Mouse (Mus musculus): ENCODE measurements around the gene Actb. TPM values are rescaled to one million over a fixed set of nuclear protein-coding genes. Genes with fewer than 3 reads are reported as not detected.
A peak's percentile ranks its signal among the peaks of the same experiment; 100 is the strongest.

Actb gene
- polyA plus RNA-seq, 1 experiment from 2014 or later, result 14,327 TPM

DNA sequence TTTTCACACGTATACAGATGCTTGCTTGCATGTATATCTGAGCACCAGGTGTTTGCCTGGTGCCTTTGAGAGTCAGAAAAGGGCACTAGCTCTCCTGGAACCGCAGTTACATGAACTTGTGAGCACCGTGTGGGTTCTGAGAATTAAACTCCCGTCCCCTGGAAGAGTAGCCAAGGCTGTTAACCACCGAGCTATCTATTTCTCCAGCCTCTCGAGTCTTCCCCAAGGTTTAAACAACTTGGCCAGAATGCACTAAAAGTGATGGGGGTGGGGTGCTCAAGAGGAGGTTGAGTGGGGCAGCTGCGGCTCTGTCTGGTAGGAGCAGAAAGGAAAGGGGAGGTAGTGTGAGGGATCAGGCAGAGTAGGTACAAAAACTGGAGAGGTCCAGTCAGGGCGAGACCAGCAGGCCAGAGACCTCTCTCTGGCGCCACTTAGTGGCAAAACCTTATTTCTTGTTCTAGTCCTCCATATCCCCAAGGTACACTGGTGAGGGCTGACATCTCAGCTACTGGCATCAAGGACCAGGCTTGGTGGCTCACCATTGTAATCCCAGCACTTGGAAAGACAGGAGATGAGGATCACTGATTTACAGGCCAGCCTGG lies 25.6 kb upstream of the Actb start:
- Histone ChIP-seq H3K4me3 (replicated peaks) (no peak overlapping the region), H3K9ac (no peak overlapping the region), H3K36me3 (no peaks in the 10 kb centered on the region), H3K27me3 (replicated peaks) (no peaks in the 10 kb centered on the region), H3K9me3 (no peaks in the 10 kb centered on the region), H3K27ac (peak overlapping the region; percentile 52), H3K4me2 (0 out of 2 replicates have a peak overlapping the region, but pooled peaks have one; percentile 14), H3K4me1 (peaks cover 22% of the 10 kb centered on the region)
- 20% methylated on average over 9 of the region's 9 CpGs for WGBS
- ATAC-seq (ENCODE audit: insufficient read depth, low FRiP score, low read depth), result peak; percentile 33; the same call in 1 of the 2 replicates

DNA sequence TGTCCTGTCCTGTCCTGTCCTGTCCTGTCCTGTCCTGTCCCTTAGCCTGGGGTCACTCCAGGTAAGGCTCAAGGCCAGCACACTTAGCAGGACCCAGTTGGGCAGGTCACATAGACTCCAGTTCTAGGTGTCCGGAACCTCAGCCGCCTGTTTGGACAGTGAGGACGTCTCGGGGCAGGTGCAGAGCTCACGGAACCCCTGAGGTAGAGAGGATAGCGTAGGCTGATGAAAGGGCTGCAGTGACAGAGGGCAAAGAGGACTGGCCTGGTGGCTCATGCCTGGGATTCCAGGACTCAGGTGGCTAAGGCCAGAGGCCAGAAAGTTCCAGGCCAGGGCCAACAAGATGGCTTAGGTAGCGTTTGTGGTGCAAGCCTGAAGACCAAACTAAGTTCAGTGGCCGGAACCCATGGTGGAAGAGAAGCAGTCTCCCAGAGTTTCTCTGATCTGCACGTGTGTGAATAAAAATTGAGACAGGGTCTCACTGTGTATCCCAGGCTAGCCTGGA lies 24.7 kb upstream of the Actb start:
- 0 out of 2 replicates have a peak overlapping the region, but pooled peaks have one; percentile 14 for H3K4me2 ChIP-seq
- H3K27ac ChIP-seq, result 0 out of 2 replicates have a peak overlapping the region, but pooled peaks have one; percentile 52
- ATAC-seq (ENCODE audit: insufficient read depth, low FRiP score, low read depth), result no peak
- H3K4me1 ChIP-seq, result peaks cover 31% of the 10 kb centered on the region
- no peak overlapping the region for H3K9ac ChIP-seq
- H3K4me3 ChIP-seq (replicated peaks), result no peak overlapping the region
- 87% methylated on average over 9 of the region's 9 CpGs for WGBS
- no peaks in the 10 kb centered on the region for H3K27me3 ChIP-seq (replicated peaks)
- H3K36me3 ChIP-seq, result no peaks in the 10 kb centered on the region
- H3K9me3 ChIP-seq, result no peaks in the 10 kb centered on the region

DNA sequence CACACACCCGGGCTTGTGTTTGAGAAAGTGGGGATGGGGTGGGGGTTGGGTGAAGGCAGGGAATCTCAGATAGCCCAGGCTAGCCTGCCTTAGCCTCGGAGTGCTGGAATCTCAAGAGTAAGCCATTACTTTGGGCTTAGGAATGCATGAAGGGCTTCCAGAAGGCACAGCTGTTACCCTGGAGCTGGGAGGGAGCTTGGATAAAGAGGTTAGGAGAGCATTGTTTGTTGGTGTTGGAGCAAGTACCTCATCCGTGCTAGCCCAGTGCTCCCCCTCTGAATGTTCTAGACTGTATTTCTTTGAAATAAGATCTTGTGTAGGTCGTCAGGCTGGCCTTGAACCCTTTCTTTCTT lies 22.8 kb upstream of the Actb start:
- Histone ChIP-seq H3K9ac (peak overlapping the region; percentile 53), H3K9me3 (no peaks in the 10 kb centered on the region), H3K4me3 (replicated peaks) (peak overlapping the region; percentile 51), H3K27ac (peak overlapping the region; percentile 93), H3K4me2 (peak overlapping the region; percentile 77), H3K27me3 (replicated peaks) (no peaks in the 10 kb centered on the region), H3K36me3 (no peaks in the 10 kb centered on the region), H3K4me1 (peaks cover 37% of the 10 kb centered on the region)
- no peak for ATAC-seq (ENCODE audit: insufficient read depth, low FRiP score, low read depth)
- 13% methylated on average over 4 of the region's 4 CpGs for WGBS

DNA sequence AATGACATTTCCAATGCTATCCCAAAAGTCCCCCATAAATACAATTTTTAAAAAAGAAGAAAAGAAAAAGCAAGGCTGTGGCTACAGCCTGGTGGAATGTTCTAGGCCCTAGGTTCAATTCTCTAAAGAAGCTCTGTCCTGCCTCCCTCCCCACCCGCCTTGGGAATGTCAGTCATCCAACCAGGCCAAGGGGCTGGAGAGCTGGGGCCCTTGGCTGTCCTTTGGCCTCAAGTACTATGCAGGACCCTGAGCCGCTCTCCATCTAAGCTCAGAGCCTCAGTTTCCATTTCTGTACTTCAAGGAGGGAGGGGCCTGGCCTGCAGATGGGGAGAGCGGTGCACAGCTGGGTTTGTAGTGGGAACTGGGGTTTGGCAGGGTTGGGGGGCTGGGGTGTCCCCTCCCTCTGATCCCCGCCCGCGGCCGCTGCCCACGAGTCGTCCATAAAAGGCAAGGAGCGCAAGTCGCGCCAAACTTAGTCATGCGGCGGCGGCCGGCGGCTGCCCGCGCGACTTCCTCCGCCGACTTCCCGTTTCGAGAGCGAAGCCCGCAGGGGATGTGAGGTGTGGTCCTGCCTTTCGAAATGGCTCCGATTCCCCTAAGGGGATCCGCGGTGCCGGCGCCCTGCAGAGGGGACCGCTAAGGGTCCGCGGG lies 22.3 kb upstream of the Actb start:
- Histone ChIP-seq H3K27ac (peak overlapping the region; percentile 93), H3K36me3 (no peaks in the 10 kb centered on the region), H3K9me3 (no peaks in the 10 kb centered on the region), H3K27me3 (replicated peaks) (no peaks in the 10 kb centered on the region), H3K4me1 (peaks cover 37% of the 10 kb centered on the region), H3K4me3 (replicated peaks) (peak overlapping the region; percentile 51), H3K9ac (peak overlapping the region; percentile 53), H3K4me2 (peak overlapping the region; percentile 77)
- ATAC-seq (ENCODE audit: insufficient read depth, low FRiP score, low read depth), result peak; percentile 12; the same call in 1 of the 2 replicates
- 6% methylated on average over 35 of the region's 35 CpGs for WGBS

DNA sequence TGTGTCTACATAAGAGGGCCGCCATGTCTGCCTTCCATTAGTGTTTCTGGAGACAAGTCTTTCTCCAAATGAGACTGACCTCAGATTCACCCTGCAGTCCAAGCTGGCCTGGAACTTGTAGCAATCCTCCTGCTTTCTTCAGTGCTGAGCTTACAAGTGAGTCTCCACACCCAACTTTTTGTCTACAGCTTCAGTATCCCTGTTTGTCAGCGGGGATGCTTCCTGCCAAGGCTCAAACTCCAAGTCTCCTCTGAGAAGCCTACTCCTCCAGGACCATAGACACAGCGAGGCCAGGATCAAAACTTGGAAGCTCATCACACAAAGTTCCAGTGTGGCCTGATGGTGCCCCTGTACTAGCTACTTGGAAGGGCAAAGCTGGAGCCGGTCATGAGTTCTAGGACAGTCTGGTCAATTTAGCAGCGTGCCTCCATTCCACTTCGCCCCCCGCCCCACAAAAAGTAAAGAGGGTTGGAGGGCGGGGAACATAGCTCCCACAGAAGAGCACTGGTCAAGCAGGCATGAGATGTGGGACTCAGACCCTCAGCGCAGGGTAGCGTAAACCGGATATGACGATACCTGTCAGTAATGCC lies 20.9 kb upstream of the Actb start:
- peak overlapping the region; percentile 90 for H3K27ac ChIP-seq
- ATAC-seq (ENCODE audit: insufficient read depth, low FRiP score, low read depth), result no peak
- WGBS, result 86% methylated on average over 12 of the region's 12 CpGs
- no peaks in the 10 kb centered on the region for H3K36me3 ChIP-seq
- H3K9me3 ChIP-seq, result no peaks in the 10 kb centered on the region
- H3K4me1 ChIP-seq, result peaks cover 37% of the 10 kb centered on the region
- H3K4me3 ChIP-seq (replicated peaks), result no peak overlapping the region
- no peaks in the 10 kb centered on the region for H3K27me3 ChIP-seq (replicated peaks)
- no peak overlapping the region for H3K4me2 ChIP-seq
- no peak overlapping the region for H3K9ac ChIP-seq

DNA sequence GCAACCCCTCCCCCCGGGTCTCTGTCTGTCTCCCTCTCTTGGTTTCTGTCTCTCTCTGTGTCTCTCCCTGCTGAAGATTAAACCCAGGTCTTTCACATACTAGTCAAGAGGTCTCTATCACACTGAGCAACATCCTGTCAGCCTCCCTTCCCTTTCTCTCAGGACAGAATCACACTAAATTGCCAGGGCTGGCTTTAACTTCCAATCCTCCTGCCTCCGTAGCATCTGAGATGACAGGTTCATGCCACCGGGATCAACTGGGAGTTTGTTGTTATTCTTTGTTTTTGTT lies 20.3 kb upstream of the Actb start:
- Histone ChIP-seq H3K4me3 (replicated peaks) (no peak overlapping the region), H3K36me3 (no peaks in the 10 kb centered on the region), H3K27me3 (replicated peaks) (no peaks in the 10 kb centered on the region), H3K9me3 (no peaks in the 10 kb centered on the region), H3K4me1 (peaks cover 35% of the 10 kb centered on the region), H3K27ac (peak overlapping the region; percentile 90), H3K4me2 (peak overlapping the region; percentile 39), H3K9ac (no peak overlapping the region)
- no peak for ATAC-seq (ENCODE audit: insufficient read depth, low FRiP score, low read depth)
- WGBS, result 40% methylated on average over 3 of the region's 3 CpGs

DNA sequence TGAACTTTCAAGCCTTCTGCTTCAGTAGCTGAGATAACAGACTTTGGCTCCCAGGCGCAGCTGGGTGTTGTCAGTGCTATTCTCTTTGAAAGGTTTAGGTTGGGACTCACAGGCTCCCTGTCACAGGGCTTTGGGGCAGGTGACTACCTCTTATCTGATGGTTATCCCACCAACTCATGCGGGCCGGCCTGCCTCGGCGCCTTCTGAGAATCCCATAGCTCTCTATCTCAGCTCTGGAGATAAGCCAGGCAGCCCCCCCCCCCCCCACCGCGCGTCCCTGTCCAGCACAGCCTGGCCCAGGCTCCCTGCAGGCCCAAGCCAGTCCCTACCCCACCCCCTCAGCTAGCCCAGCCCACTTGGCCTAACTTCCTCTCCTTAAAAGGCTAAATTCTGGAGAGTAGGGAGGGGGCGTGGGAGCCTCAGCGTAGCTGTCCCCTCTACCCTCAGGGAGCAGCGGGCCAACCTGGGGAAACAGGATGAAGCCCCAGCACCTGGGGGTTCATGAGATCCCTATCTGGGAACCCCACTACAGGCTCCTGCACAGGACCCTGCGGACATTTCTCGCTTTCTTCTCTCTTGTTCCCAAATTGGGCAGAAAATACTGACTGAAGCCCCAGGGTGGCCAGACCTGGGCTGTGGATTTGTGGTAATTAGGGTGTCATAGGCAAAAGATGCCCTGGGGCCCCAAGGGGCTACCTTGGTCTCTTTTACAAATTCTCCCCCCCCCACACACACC lies 19.8 kb upstream of the Actb start:
- no peak overlapping the region for H3K9ac ChIP-seq

DNA sequence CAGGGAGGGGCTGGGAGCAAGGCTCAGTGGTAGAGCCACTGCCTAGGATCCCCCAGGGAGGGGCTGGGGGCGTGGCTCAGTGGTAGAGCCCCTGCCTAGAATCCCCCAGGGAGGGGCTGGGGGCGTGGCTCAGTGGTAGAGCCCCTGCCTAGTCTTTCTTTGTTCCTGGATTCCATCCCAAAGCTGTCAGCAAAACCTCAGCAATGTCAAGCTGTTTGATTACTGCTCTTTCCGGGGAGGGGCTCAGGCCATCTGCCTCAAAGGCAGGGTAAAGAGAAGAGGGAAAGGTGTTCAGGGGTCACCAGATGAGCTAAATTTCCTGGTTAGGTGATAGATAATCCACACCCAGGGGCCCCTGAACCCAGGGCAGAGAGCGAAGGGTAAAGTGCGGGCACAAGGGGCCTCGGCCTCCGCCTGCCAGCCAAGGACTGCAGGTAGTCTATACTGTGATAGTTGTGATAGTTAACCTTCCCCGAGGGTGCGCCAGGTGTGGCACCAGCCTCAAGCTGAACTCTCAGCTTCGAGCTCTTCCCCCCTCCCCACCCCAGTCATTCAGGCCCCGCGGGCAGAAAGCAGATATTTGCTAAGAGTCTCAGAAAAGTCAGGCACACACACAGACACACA lies 17.9 kb upstream of the Actb start:
- H3K4me2 ChIP-seq, result no peak overlapping the region
- WGBS, result 73% methylated on average over 12 of the region's 12 CpGs
- no peak overlapping the region for H3K4me3 ChIP-seq (replicated peaks)
- H3K27ac ChIP-seq, result no peak overlapping the region
- no peak overlapping the region for H3K9ac ChIP-seq
- no peaks in the 10 kb centered on the region for H3K36me3 ChIP-seq
- H3K9me3 ChIP-seq, result no peaks in the 10 kb centered on the region
- peaks cover 45% of the 10 kb centered on the region for H3K4me1 ChIP-seq
- no peaks in the 10 kb centered on the region for H3K27me3 ChIP-seq (replicated peaks)
- ATAC-seq (ENCODE audit: insufficient read depth, low FRiP score, low read depth), result no peak

More for the DNA sequence above, 19.8 kb upstream of the Actb start:
- no peaks in the 10 kb centered on the region for H3K9me3 ChIP-seq
- H3K4me3 ChIP-seq (replicated peaks), result no peak overlapping the region
- peaks cover 38% of the 10 kb centered on the region for H3K4me1 ChIP-seq
- peak overlapping the region; percentile 39 for H3K4me2 ChIP-seq
- ATAC-seq (ENCODE audit: insufficient read depth, low FRiP score, low read depth), result peak; percentile 84
- H3K36me3 ChIP-seq, result no peaks in the 10 kb centered on the region
- 16% methylated on average over 13 of the region's 13 CpGs for WGBS
- no peaks in the 10 kb centered on the region for H3K27me3 ChIP-seq (replicated peaks)
- H3K27ac ChIP-seq, result peak overlapping the region; percentile 90

DNA sequence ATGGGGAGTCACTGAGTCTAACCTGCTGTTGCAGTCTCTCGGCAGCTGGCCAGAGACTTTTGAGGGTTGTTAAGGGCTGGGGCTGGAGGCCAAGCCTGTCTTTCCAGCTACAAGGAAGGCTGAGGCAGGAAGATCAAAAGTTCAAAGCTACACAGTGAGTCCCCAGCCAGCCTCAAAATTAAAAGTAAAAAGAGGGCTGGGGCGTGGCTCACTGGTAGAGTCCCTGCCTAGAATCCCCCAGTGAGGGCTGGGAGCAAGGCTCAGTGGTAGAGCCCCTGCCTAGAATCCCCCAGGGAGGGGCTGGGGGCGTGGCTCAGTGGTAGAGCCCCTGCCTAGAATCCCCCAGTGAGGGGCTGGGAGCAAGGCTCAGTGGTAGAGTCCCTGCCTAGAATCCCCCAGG lies 17.2 kb upstream of the Actb start:
- no peaks in the 10 kb centered on the region for H3K27me3 ChIP-seq (replicated peaks)
- peaks cover 42% of the 10 kb centered on the region for H3K4me1 ChIP-seq
- H3K4me2 ChIP-seq, result no peak overlapping the region
- no peak for ATAC-seq (ENCODE audit: insufficient read depth, low FRiP score, low read depth)
- no peaks in the 10 kb centered on the region for H3K9me3 ChIP-seq
- no peaks in the 10 kb centered on the region for H3K36me3 ChIP-seq
- WGBS, result 81% methylated on average over 3 of the region's 3 CpGs
- no peak overlapping the region for H3K9ac ChIP-seq
- H3K4me3 ChIP-seq (replicated peaks), result no peak overlapping the region
- no peak overlapping the region for H3K27ac ChIP-seq

DNA sequence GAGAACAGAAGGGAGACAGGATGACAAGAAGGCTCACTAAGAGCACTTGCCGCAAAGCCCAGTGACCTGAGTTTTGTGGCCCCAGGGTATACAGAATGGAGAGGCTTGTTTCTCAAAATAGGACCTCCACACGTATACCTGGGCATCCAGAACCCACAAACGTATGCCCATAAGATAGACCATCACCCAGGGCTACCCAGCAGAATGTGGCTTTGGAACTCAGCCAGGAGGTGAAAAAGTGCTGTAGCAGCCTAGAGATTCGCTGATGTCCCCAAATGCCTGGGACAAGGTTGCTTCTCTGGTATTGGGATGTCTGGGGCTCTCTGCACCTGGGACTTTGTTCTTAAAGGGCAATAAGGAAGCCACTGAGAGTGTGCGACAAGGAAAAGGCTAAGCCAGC lies 15.7 kb upstream of the Actb start:
- Histone ChIP-seq H3K9me3 (no peaks in the 10 kb centered on the region), H3K27me3 (replicated peaks) (no peaks in the 10 kb centered on the region), H3K4me1 (peaks cover 34% of the 10 kb centered on the region), H3K9ac (no peak overlapping the region), H3K4me3 (replicated peaks) (no peak overlapping the region), H3K27ac (0 out of 2 replicates have a peak overlapping the region, but pooled peaks have one; percentile 86), H3K36me3 (no peaks in the 10 kb centered on the region), H3K4me2 (no peak overlapping the region)
- ATAC-seq (ENCODE audit: insufficient read depth, low FRiP score, low read depth), result no peak
- WGBS, result 82% methylated on average over 5 of the region's 5 CpGs

DNA sequence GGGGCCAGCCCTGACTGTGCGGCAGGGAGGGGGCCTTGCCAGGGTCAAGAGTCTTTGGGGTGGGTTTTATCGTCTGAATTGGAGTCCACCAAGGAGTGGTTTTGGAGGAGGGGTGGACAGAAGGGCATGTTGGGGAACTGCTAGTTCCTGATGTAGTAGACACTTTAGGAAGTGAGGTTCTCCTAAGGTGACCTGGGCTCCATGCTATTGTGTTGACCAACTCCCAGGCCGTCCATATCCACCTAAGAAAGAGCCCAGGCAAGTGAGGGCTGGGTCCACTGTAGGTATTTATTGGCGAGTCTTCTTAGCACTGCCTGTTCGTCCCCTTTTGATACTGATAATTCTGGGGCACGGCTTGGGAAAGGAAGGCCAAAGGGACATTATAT lies 14.5 kb upstream of the Actb start:
- WGBS, result 61% methylated on average over 6 of the region's 6 CpGs

More for the DNA sequence above, 14.5 kb upstream of the Actb start:
- Histone ChIP-seq H3K27ac (peak overlapping the region; percentile 86), H3K27me3 (replicated peaks) (no peaks in the 10 kb centered on the region), H3K36me3 (no peaks in the 10 kb centered on the region), H3K9ac (no peak overlapping the region), H3K4me1 (peaks cover 25% of the 10 kb centered on the region), H3K4me3 (replicated peaks) (no peak overlapping the region), H3K9me3 (no peaks in the 10 kb centered on the region), H3K4me2 (peak overlapping the region; percentile 9)
- ATAC-seq (ENCODE audit: insufficient read depth, low FRiP score, low read depth), result peak; percentile 36; the same call in 1 of the 2 replicates
